Mouse (Mus musculus): ENCODE data around the gene Vmn2r46.
"Not testable (repeated sequence)": the region's sequence is repeated elsewhere in the genome, so short reads cannot be mapped to it uniquely, and the experiment has no call there.

The Vmn2r46 gene

GRCm38 (mm10) chr7:9770471-9770870 lies at the start of gene Vmn2r46:
Gene Vmn2r46 (minus strand): TSS chr7:9770571.
- not testable (repeated sequence) for DNase-seq
